Mouse (Mus musculus) CD4-positive, CD25-positive, alpha-beta regulatory T cell, adult 4 months (primary cell): ENCODE results near the gene Gm5148. TPM values are rescaled to one million over a fixed set of nuclear protein-coding genes. Genes with fewer than 3 reads are reported as not detected.

ENCODE experiments used
- ATAC-seq: one replicate; pipeline ENCODE4 v1.8.0; 2017
- polyA plus RNA-seq, 2 experiments: library from polyadenylated mRNA; unstranded; fragments of 100-300 nt; shearing (Covaris generic); gene quantifications; one replicate each; pipeline ENCODE4 v1.2.1; 2017

The Gm5148 gene
- 1 to 10 TPM; 1.9 to 3.1 TPM for polyA plus RNA-seq

DNA sequence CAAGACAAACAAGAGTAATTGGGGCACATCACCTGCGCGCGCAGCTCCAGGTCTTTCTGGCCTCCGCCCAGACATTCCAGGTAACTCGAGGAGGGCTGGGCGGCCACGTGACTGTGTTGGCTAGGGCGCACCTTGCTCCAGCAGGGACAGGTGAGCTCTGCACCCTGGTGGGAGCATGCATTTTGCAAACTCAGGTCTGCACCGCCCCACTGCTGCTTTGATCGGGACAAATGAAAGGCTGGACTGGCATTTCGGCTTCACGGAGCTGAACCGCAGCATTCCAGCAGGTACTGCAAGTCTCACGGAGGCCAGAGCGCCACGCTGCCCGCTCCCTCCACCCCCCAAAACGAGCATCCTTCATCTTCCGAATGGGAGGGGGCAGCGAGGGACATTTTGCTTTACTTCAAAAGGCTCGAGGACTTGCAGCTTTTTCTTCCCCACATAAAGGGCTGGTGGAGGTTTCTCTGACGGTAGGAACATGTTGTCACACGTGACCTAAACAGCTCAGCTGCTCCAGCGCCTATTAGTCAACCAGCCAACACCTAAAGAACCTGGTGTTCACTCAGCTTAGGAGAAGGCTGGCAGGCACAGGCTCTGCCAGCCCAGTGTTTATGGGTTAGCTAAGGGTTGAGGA lies at the start of gene Gm5148:
Gene Gm5148, minus strand, starts transcription at position 320 of the 634 bp plus-strand sequence.
- peak; percentile 87 for ATAC-seq

- ATAC-seq = no peak
These were observed 46.7 kb upstream of the Gm5148 start for GRCm38 (mm10) chr3:37770951-37771350.

GRCm38 (mm10) chr3:37769268-37769756 lies 45.0 kb upstream of the Gm5148 start:
- ATAC-seq = peak; percentile 88

- peak; percentile 30 for ATAC-seq
These were observed 43.1 kb upstream of the Gm5148 start for GRCm38 (mm10) chr3:37767147-37768015.

- ATAC-seq = no peak
These were observed 42.3 kb upstream of the Gm5148 start for GRCm38 (mm10) chr3:37766628-37767027.

DNA sequence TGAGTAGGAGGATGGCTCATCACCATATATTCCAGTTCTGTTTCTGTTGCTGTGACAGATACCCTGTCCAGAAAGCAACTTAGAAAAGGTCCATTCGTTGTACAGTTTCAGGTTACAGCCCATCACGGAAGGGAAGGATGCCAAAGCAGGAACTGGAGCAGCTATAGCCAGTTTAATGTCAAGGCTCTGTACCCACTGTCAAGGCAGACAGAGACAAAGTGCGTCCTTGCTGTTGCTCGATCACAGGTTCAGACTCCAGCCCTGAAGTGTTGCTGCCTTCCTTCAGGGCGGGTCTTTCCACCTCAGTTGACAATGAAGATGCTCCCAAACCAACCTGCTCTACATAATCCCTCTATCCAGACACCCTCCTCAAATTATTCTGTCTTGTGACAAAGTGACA lies 41.7 kb upstream of the Gm5148 start:
- no peak for ATAC-seq

DNA sequence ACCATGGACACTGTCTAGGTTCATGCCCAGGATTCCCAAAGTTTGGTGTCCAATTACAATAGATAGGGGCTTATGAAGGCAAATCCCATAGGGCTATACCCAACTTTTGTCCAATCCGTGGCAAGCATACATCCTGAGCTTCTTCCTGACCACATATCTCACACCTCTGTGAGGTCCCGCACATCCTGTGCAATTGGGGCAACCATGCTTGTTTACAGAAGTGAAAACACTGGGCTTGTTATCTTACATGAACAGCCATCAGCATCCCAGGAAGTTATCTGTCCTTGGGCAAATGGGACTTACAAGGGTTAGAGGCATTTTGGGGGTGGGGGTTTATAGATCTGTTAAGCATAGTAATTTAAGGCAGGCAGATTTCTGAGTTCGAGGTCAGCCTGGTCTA lies 41.0 kb upstream of the Gm5148 start:
- ATAC-seq = no peak

- ATAC-seq = no peak
These were observed 38.0 kb upstream of the Gm5148 start for GRCm38 (mm10) chr3:37762303-37762702.

- no peak for ATAC-seq
These were observed 37.5 kb upstream of the Gm5148 start for GRCm38 (mm10) chr3:37761741-37762140.

GRCm38 (mm10) chr3:37760866-37761265 lies 36.6 kb upstream of the Gm5148 start:
- ATAC-seq = peak; percentile 59

DNA sequence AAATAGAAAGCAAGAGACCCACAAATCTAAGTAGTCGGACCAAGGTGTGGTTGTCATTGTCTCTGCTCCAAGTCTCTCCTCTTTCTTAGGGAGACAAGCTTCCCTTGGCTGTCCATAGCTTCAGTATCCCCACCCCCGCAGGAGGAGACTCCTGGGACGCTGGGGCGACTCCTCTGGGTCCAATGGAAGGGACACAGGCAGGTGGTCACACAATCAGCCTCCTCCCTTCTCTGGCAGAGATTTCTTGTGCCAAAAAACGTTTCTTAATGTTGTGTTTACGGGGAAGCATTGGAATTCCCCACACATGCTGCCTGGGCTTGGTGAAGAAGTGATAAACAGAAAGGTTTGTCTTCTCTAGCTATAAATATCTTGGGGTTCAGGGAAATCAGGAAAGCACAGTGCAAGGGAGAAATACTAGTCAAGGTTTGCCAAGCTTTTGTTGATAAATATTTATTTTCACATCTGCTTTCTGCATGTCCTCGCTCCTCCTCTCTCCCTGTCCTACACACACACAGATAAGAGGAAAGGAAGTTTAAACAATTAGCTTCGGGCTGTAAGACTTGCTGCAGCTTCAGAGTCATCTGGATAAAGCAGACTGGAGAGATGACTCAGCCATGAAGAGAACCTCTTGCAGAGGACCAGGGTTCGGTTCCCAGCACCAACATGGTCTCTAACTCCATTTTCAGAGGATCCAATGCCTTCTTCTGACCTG lies 34.5 kb upstream of the Gm5148 start:
- ATAC-seq = no peak

DNA sequence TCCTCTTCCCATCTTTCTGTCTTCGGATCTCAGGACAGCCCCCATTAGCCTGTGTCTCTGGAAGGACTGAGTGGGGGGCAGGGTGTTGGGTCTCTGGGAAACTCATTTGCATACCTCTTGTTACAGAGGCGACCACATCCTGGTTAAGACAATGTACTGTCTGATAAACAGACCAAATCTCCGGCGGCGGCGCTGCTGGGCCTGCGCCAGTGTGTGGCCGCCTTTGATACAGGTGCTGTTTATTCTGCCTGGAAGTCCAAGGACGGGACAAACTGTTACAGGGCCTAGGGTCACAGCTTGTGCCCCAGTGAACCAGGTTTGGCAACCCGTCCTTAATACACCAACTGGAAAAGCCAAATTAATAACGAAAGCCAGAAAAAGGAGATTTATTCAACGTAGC lies 33.8 kb upstream of the Gm5148 start:
- peak; percentile 81 for ATAC-seq

GRCm38 (mm10) chr3:37757613-37758012 lies 33.3 kb upstream of the Gm5148 start:
- ATAC-seq = no peak

DNA sequence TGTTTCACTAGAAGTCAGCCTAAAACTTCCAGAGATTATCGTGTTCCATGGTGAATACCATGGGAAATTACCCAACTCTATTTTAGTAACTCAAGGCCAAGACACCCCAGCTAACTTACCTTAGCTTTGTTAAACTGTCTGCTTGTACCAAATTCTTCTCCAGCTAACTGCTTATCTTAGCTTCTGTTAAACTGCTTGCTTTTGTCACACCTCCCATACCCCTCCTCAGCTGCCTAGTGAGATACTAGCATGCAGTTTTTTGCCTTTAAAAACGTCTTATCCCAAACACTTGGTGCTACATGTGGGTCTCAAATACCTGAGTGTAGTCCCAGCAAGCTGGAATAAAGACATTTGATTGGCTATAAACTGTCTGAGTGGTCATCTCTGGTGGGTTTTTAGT lies 31.7 kb upstream of the Gm5148 start:
- no peak for ATAC-seq

GRCm38 (mm10) chr3:37754639-37755038 lies 30.3 kb upstream of the Gm5148 start:
- ATAC-seq = no peak

DNA sequence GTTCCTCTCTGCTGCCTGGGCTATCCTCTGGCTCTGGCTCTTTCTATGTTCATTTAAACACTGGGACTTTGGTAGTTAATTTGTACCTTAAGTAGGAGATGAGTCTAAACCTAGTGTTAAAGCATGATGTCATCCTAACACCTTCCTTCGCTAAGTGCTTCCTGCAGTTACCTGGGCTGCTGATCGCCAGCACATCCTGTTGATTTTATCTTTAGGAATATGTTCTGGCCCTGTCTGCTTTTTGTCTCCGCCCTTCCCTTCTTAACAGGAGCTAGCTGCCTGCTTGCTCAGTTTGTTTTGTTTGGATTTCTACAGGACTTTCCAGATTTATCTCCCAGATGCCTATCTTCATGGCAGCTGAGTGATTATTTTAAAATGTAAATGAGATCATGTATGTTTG lies 28.9 kb upstream of the Gm5148 start:
- ATAC-seq = peak; percentile 74

- ATAC-seq = peak; percentile 51
These were observed 23.9 kb upstream of the Gm5148 start for GRCm38 (mm10) chr3:37748002-37748733.

GRCm38 (mm10) chr3:37747258-37748001 lies 23.1 kb upstream of the Gm5148 start:
- ATAC-seq = peak; percentile 44

- no peak for ATAC-seq
These were observed 19.8 kb upstream of the Gm5148 start for GRCm38 (mm10) chr3:37744050-37744449.

DNA sequence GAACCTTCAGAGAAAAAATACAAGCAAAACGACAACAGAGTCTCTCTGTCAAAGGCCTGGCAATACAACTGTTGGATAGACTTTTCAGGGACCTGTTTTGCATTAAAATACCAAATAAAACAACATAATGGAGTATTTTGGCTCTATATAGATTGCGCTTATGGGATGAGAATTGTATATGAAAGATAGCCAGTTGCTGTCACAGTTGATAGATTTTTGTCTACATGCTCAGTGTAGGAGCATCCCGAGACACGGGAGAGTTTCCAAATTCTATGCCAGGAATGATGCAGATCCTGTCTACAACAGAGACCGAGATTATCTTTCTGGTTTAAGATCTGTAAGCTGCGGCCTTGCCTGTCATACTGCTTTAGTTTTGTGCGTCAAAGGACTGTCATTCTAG lies 15.7 kb upstream of the Gm5148 start:
- no peak for ATAC-seq

GRCm38 (mm10) chr3:37738171-37738950 lies 14.1 kb upstream of the Gm5148 start:
- peak; percentile 91 for ATAC-seq
